In genomic region chr13:67686971-67687370, GRCm38 (mm10) we compare ENCODE assay signal across 9 mouse cellular contexts. TPM values are rescaled to one million over a fixed set of nuclear protein-coding genes. Genes with fewer than 3 reads are reported as not detected.
DNase-seq lines count a peak whose midpoint lies in the region; ATAC-seq lines count a peak whose summit lies in the region.
"Had no signal": no experiment of that assay in that cellular context is flagged by ENCODE, and none has a peak within 500 bp of the region (broad histone marks: within the 10 kb centered on the region; RNA-seq: fewer than 3 reads in every experiment).

Zfp738 (minus strand) TSS chr13:67687071.

- H3K4me3 ChIP-seq in lung, embryonic 16.5 days (ENCODE audit: low read length) = no peak within 1 kb of the TSS
- no peak within 1 kb of the TSS for H3K4me3 ChIP-seq in neural tube, embryonic 15.5 days (replicated peaks)

- H3K36me3 ChIP-seq in lung, embryonic 16.5 days (ENCODE audit: control insufficient read depth, insufficient read depth, low read length) = no peaks in the 10 kb centered on the region
- no peaks in the 10 kb centered on the region for H3K36me3 ChIP-seq in neural tube, embryonic 15.5 days

- no peak for ATAC-seq in lung, embryonic 16.5 days (ENCODE audit: low read depth)
- ATAC-seq in neural tube, embryonic 15.5 days (ENCODE audit: low FRiP score) = no peak

- no peak within 1 kb of the TSS for H3K4me2 ChIP-seq in lung, embryonic 16.5 days (ENCODE audit: low read depth, low read length)
- no peak within 1 kb of the TSS for H3K4me2 ChIP-seq in neural tube, embryonic 15.5 days

- H3K9ac ChIP-seq in lung, embryonic 16.5 days (ENCODE audit: low read length) = no peak within 1 kb of the TSS
- no peak within 1 kb of the TSS for H3K9ac ChIP-seq in neural tube, embryonic 15.5 days (replicated peaks)

- H3K27ac ChIP-seq in lung, embryonic 16.5 days (ENCODE audit: low read length) = no peak within 1 kb of the TSS
- H3K27ac ChIP-seq in neural tube, embryonic 15.5 days (replicated peaks) = no peak within 1 kb of the TSS

- intact Hi-C loops in left cerebral cortex, postnatal 25 days (cut with DNase I) = no loop called here

- WGBS in lung, embryonic 16.5 days = 75% methylated on average over 4 of the region's 4 CpGs
- WGBS in neural tube, embryonic 15.5 days = 85% methylated on average over 4 of the region's 4 CpGs

- no peak for DNase-seq in adrenal gland, adult 8-10 months
- DNase-seq in adrenal gland, adult (ENCODE audit: inconsistent age in 2 of 2, low spot score in 1 of 2) = no peak
- DNase-seq in lung, postnatal 36 days = no peak
- no peak for DNase-seq in left cerebral cortex, postnatal 25 days (ENCODE audit: low spot score in 2 of 2)
- no peak for DNase-seq in thymus, postnatal 4 days
- DNase-seq in urinary bladder, postnatal 36 days (ENCODE audit: low spot score in 2 of 2) = no peak
- DNase-seq: right cerebral cortex, postnatal 14 days had no signal

- H3K27me3 ChIP-seq in lung, embryonic 16.5 days (ENCODE audit: control insufficient read depth, insufficient read depth, low read depth, low read length) = no peaks in the 10 kb centered on the region
- H3K27me3 ChIP-seq in neural tube, embryonic 15.5 days (replicated peaks) = no peaks in the 10 kb centered on the region

- H3K9me3 ChIP-seq in lung, embryonic 16.5 days (ENCODE audit: control insufficient read depth, low read length) = no peaks in the 10 kb centered on the region
- no peaks in the 10 kb centered on the region for H3K9me3 ChIP-seq in neural tube, embryonic 15.5 days (replicated peaks)

- H3K4me1 ChIP-seq in lung, embryonic 16.5 days (replicated peaks; ENCODE audit: control insufficient read depth, insufficient read depth, low read length) = no peaks in the 10 kb centered on the region
- H3K4me1 ChIP-seq in neural tube, embryonic 15.5 days = peaks cover 9% of the 10 kb centered on the region

RNA-seq across cellular contexts. Expression of gene Zfp738, which starts in this region (rescaled TPM):
- 10 to 100 TPM; 12.6 to 19.6 (median 16.1) TPM for total RNA-seq in adrenal gland, adult 8-10 months (2022)
- 11.6 and 12.9 TPM in 2 replicates for polyA plus RNA-seq in lung, embryonic 16.5 days (2015; fragmentation: Nextera tagmentation; extraction: Ambion mirVana)
- total RNA-seq in left cerebral cortex, postnatal 25 days (2021) = 10 to 100 TPM; 25.0 to 25.9 TPM
- polyA plus RNA-seq in neural tube, embryonic 15.5 days (2015; fragmentation: Nextera tagmentation; extraction: Ambion mirVana) = 12.8 and 13.3 TPM in 2 replicates
